Mouse (Mus musculus): ENCODE data around the gene Gnai2.

DNA sequence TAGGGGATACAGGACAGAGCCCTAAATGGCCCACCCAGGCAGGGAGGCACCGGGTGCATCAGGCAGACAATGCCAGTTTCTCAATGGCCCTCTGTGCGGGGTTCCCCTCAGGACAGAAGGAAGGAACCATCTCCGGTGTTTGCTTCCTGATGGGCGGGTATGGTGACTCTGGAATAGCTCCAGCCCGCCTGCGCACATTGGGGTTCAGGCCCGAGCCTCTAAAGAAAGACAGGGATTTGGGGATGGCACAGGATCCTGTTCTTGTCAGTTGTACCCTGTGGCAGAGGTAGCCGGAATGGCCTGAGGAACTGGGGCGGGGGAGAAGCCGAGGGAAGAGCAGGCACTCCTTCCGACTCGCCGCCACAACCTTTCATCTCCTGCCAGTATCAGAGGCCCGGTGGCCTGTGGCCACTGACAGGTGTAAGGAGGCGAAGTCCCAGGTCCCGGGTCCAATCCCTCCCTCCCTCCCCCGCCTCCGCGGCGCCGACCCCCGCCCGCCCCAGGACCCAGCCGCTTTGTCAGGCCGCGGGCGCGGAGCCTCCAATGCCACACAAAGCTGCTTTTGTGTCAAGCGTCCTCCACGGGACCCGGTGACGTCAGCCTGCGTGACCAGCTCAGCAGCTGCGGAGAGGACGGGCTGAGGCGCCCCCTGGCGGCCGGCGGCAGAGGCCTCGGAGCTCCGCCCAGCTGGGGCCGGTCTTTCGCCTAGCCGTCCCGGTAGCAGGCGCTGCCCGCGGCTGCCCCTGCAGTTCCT lies 22.8 kb downstream of the Gnai2 start:
- TF ChIP-seq POLR2A (IDR thresholded peaks at IDR 0.05; ENCODE audit: low read depth, low read length) (peak; percentile 69), CTCF (conservative IDR thresholded peaks at IDR 0.05; ENCODE audit: insufficient read depth, insufficient read length, low read depth, low read length) (peak; percentile 85)
